Mouse (Mus musculus): ENCODE results near the gene Prkg1. TPM values are rescaled to one million over a fixed set of nuclear protein-coding genes. Genes with fewer than 3 reads are reported as not detected.

Prkg1 gene
- total and polyA plus RNA-seq, 3 experiments: not detected

DNA sequence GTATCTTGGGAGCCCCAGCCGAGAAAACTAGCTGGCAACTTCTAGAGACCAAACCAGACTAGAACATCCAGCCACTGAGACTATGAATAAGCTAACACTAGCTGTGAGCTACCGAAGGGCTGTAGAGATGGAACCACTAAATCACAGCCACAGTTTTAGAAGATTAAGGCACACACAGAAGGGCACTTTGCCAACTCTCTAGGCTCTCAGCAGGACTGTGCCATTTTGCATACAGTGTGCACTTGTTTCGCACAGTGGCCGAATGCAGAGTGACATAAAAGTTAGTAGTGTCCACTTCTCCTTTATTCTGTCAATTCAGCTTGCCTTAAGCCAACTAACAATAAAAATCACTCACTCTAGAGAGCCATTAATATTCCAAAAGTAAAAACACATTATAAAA is 774.4 kb downstream of the Prkg1 start:
- Histone ChIP-seq H3K27me3 (ENCODE audit: control insufficient read depth in 1 of 2, insufficient read depth in 2 of 2, low read length in 2 of 2) (no peaks in the 10 kb centered on the region), H3K4me1 (ENCODE audit: control insufficient read depth in 1 of 2, insufficient read depth in 2 of 2, low read length in 2 of 2) (no peaks in the 10 kb centered on the region), H3K27ac (ENCODE audit: control insufficient read depth, low read depth, low read length) (no peak overlapping the region), H3K79me2 (ENCODE audit: control insufficient read depth, insufficient read depth, low read length, poor library complexity) (no peaks in the 10 kb centered on the region), H3K4me3 (ENCODE audit: control insufficient read depth in 1 of 2, insufficient read depth in 1 of 2, low read depth in 2 of 2, low read length in 2 of 2) (no peak overlapping the region), H3K9ac (ENCODE audit: control insufficient read depth, low read depth, low read length, poor library complexity, severe bottlenecking) (no peak overlapping the region), H3K36me3 (ENCODE audit: control insufficient read depth in 1 of 2, insufficient read depth in 2 of 2, low read length in 2 of 2) (no peaks in the 10 kb centered on the region), H3K9me3 (replicated peaks; ENCODE audit: insufficient read depth, low read length) (no peaks in the 10 kb centered on the region)
- no peak for DNase-seq (ENCODE audit: low read depth, low spot score)
- TF ChIP-seq SIN3A (IDR thresholded peaks at IDR 0.05; ENCODE audit: low read length) (no peak), UBTF (IDR thresholded peaks at IDR 0.05; ENCODE audit: borderline replicate concordance, insufficient read depth, low read depth, low read length) (no peak), E2F4 (IDR thresholded peaks at IDR 0.05; ENCODE audit: borderline replicate concordance, low read depth, low read length) (no peak), RCOR1 (IDR thresholded peaks at IDR 0.05; ENCODE audit: low read depth, low read length) (no peak), ETS1 (IDR thresholded peaks at IDR 0.05; ENCODE audit: low read depth, low read length) (no peak), SMC3 (IDR thresholded peaks at IDR 0.05; ENCODE audit: low read depth, low read length) (no peak)

- Histone ChIP-seq H3K27me3 (ENCODE audit: control insufficient read depth in 1 of 2, insufficient read depth in 2 of 2, low read length in 2 of 2) (no peaks in the 10 kb centered on the region), H3K4me3 (ENCODE audit: control insufficient read depth in 1 of 2, insufficient read depth in 1 of 2, low read depth in 2 of 2, low read length in 2 of 2) (no peak overlapping the region), H3K27ac (ENCODE audit: control insufficient read depth, low read depth, low read length) (no peak overlapping the region), H3K36me3 (ENCODE audit: control insufficient read depth in 1 of 2, insufficient read depth in 2 of 2, low read length in 2 of 2) (no peaks in the 10 kb centered on the region), H3K79me2 (ENCODE audit: control insufficient read depth, insufficient read depth, low read length, poor library complexity) (no peaks in the 10 kb centered on the region), H3K9ac (ENCODE audit: control insufficient read depth, low read depth, low read length, poor library complexity, severe bottlenecking) (no peak overlapping the region), H3K9me3 (replicated peaks; ENCODE audit: insufficient read depth, low read length) (no peaks in the 10 kb centered on the region), H3K4me1 (ENCODE audit: control insufficient read depth in 1 of 2, insufficient read depth in 2 of 2, low read length in 2 of 2) (no peaks in the 10 kb centered on the region)
- no peak for TF ChIP-seq SMC3 (IDR thresholded peaks at IDR 0.05; ENCODE audit: low read depth, low read length)
- TF ChIP-seq CTCF (IDR thresholded peaks at IDR 0.05 in 2 of 3, conservative IDR thresholded peaks at IDR 0.05 in 1 of 3; ENCODE audit: control insufficient read depth in 1 of 3, insufficient read depth in 1 of 3, low read depth in 2 of 3, low read length in 3 of 3, poor library complexity in 1 of 3, severe bottlenecking in 1 of 3): no peak
- no peak for TF ChIP-seq NRF1 (IDR thresholded peaks at IDR 0.05; ENCODE audit: insufficient read depth, low read depth, low read length, poor library complexity, severe bottlenecking)
- TF ChIP-seq ELF1 (IDR thresholded peaks at IDR 0.05; ENCODE audit: low read depth, low read length): no peak
- no peak for TF ChIP-seq POLR2A (IDR thresholded peaks at IDR 0.05; ENCODE audit: control insufficient read depth in 1 of 2, insufficient read depth in 1 of 2, low read depth in 1 of 2, low read length in 2 of 2, poor library complexity in 1 of 2)
- TF ChIP-seq ZC3H11A (IDR thresholded peaks at IDR 0.05; ENCODE audit: low read depth, low read length): no peak
- DNase-seq (ENCODE audit: low read depth, low spot score): no peak
Measured at GRCm38 (mm10) chr19:30982436-30982835, 782.4 kb downstream of the Prkg1 start.

DNA sequence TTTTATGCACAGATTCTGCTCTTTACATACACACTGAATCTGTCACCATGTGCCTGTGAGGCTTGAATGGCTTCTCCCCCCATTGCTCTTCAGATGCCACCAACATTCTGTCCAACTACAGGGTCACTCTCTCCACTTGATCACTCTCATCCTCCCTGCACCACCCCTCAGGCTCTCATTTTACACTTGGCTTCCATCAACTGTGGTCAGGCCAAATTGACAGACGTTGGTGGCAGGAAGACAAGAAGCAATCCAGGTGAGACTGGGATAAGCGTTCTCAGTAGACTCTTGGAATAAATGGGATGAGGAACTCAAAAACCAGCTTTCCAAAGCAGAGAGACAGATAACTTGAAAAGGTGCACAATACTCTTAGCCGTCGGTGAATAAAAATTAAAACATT is 786.7 kb downstream of the Prkg1 start:
- Histone ChIP-seq H3K36me3 (ENCODE audit: control insufficient read depth in 1 of 2, insufficient read depth in 2 of 2, low read length in 2 of 2) (no peaks in the 10 kb centered on the region), H3K27me3 (ENCODE audit: control insufficient read depth in 1 of 2, insufficient read depth in 2 of 2, low read length in 2 of 2) (no peaks in the 10 kb centered on the region), H3K4me1 (ENCODE audit: control insufficient read depth in 1 of 2, insufficient read depth in 2 of 2, low read length in 2 of 2) (no peaks in the 10 kb centered on the region), H3K9me3 (replicated peaks; ENCODE audit: insufficient read depth, low read length) (no peaks in the 10 kb centered on the region), H3K27ac (ENCODE audit: control insufficient read depth, low read depth, low read length) (no peak overlapping the region), H3K4me3 (ENCODE audit: control insufficient read depth in 1 of 2, insufficient read depth in 1 of 2, low read depth in 2 of 2, low read length in 2 of 2) (no peak overlapping the region), H3K79me2 (ENCODE audit: control insufficient read depth, insufficient read depth, low read length, poor library complexity) (no peaks in the 10 kb centered on the region), H3K9ac (ENCODE audit: control insufficient read depth, low read depth, low read length, poor library complexity, severe bottlenecking) (no peak overlapping the region)
- DNase-seq (ENCODE audit: low read depth, low spot score): no peak
- TF ChIP-seq NELFE (IDR thresholded peaks at IDR 0.05; ENCODE audit: low read depth, low read length) (no peak), ELF1 (IDR thresholded peaks at IDR 0.05; ENCODE audit: low read depth, low read length) (no peak), EP300 (IDR thresholded peaks at IDR 0.05; ENCODE audit: low read depth in 1 of 2, low read length in 2 of 2) (no peak), POLR2AphosphoS2 (IDR thresholded peaks at IDR 0.05; ENCODE audit: low read length) (no peak), USF1 (IDR thresholded peaks at IDR 0.05; ENCODE audit: low read depth, low read length) (no peak), GABPA (IDR thresholded peaks at IDR 0.05; ENCODE audit: low read depth, low read length) (no peak), MYC (IDR thresholded peaks at IDR 0.05; ENCODE audit: low read depth, low read length) (no peak), MXI1 (IDR thresholded peaks at IDR 0.05; ENCODE audit: low read depth, low read length) (no peak), NRF1 (IDR thresholded peaks at IDR 0.05; ENCODE audit: insufficient read depth, low read depth, low read length, poor library complexity, severe bottlenecking) (no peak), TAL1 (IDR thresholded peaks at IDR 0.05; ENCODE audit: low read length) (no peak), POLR2A (IDR thresholded peaks at IDR 0.05; ENCODE audit: control insufficient read depth in 1 of 2, insufficient read depth in 1 of 2, low read depth in 1 of 2, low read length in 2 of 2, poor library complexity in 1 of 2) (no peak), POLR2AphosphoS5 (IDR thresholded peaks at IDR 0.05; ENCODE audit: borderline replicate concordance, low read depth, low read length) (no peak)

Data from MEL (cell line).